Mouse (Mus musculus) olfactory bulb, adult 2 months (tissue): Measurements from ENCODE around the gene Ogn. TPM values are rescaled to one million over a fixed set of nuclear protein-coding genes. Genes with fewer than 3 reads are reported as not detected.
"Not testable (repeated sequence)": the region's sequence is repeated elsewhere in the genome, so short reads cannot be mapped to it uniquely, and the experiment has no call there.

Experiments used
- H3K27ac ChIP-seq: fragments of 200-500 bp; 2 replicates; pipeline ENCODE4 v1.5.1; 2012; ENCODE audit warnings: low read depth, low read length; ENCODE audit not compliant: insufficient read depth
- H3K4me1 ChIP-seq: fragments of 200-500 bp; 2 replicates; pipeline ENCODE4 v1.6.1; 2012; ENCODE audit warnings: low read length; ENCODE audit not compliant: control insufficient read depth, insufficient read depth
- H3K4me3 ChIP-seq: fragments of 200-500 bp; 2 replicates; pipeline ENCODE4 v1.5.1; 2012; ENCODE audit warnings: mild to moderate bottlenecking, low read depth, low read length, moderate library complexity; ENCODE audit not compliant: insufficient read depth
- CTCF ChIP-seq: fragments of 200-500 bp; IDR thresholded peaks from 2 replicates; pipeline ENCODE4 v1.5.1; 2012; ENCODE audit warnings: low read depth, mild to moderate bottlenecking, low read length, moderate library complexity; ENCODE audit not compliant: insufficient read depth
- POLR2A ChIP-seq: fragments of 200-500 bp; IDR thresholded peaks from 2 replicates; pipeline ENCODE4 v1.6.1; 2012; ENCODE audit warnings: mild to moderate bottlenecking, low read depth, low read length, moderate library complexity; ENCODE audit not compliant: insufficient read depth
- whole genome bisulfite sequencing: fragments of 180-500 bp; shearing (Covaris S2); methylation state at CpG from one replicate; pipeline ENCODE4 v1.1.7; 2018; 5-methylcytosine and 5-hydroxymethylcytosine counted together
- polyA plus RNA-seq: library from polyadenylated mRNA; stranded (reverse); fragments of >200 nt; gene quantifications from 2 replicates; pipeline ENCODE4 v1.2.4, GENCODE M21; 2012; ENCODE audit warnings: low replicate concordance; ENCODE audit not compliant: missing spikeins, insufficient read depth, insufficient read length

Gene Ogn
- polyA plus RNA-seq: not detected in 2 replicates

DNA sequence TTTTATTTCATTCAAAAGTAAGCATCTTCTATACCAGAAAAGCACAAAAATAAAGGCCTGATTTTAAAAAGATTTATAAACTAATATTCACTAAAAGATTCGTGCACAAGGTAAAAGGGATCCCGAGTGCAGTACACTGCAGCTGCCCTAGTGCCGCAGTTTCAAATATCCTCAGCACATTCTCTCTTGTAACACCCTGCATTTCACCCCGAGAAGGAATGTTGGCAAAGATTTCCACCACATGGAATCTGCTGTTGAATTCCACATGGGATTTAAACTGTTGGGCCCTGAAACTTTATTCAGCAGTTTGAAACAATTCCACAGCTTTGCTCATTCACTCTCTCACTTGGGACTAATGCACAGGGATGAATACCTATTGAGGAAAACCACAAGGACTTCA, at the start of gene Ogn:
Ogn (plus strand) TSS at position 333 of the 400 bp plus-strand sequence.
- no peak within 1 kb of the TSS for H3K27ac ChIP-seq
- 60% methylated on average over 4 of the region's 4 CpGs for WGBS
- H3K4me1 ChIP-seq: no peaks in the 10 kb centered on the region
- no peak within 1 kb of the TSS for H3K4me3 ChIP-seq
- TF ChIP-seq POLR2A: no peak
- TF ChIP-seq CTCF: no peak

DNA sequence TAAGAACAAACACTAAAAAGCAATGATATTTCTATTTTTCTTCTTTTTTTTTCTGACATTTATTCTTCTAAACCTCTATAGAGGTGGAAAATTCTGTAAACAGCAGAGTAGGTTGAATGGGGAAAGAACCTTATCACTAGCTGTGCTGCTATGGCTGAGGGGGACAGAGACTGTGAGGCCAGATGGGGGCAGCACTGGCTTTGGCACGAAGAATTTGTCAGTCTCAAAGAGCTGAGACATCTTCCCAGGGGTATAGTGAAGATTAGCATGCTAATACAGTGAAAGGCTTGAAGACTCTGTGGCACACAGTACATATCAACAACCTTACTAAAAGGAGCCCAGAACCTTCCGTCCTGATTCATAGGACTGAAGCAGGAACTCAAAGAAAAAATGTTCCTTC, 48.7 kb upstream of the Ogn start:
- Histone ChIP-seq H3K27ac (no peak overlapping the region), H3K4me3 (no peak overlapping the region), H3K4me1 (no peaks in the 10 kb centered on the region)
- 47% methylated on average over 2 of the region's 2 CpGs for WGBS
- TF ChIP-seq CTCF (no peak), POLR2A (no peak)

DNA sequence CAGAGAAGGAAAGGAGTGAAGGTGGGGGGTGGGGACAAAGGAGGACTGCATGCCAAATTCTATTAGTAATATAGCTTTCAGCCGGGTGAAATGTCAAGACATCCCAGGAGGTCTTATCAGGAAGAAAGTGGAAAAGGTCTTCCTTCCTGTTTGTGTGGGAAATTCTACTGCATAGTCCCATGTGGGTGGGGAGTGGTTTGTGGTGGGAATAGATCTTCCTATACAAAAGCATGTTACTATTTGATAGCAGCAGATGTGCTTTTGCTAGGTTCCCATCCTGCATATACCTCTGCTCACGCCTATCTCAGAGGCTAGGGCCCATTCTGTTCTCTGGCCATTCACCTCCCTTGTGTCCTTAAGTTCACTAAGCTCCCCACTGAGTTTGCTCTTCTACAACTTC, 47.0 kb upstream of the Ogn start:
- Histone ChIP-seq H3K4me3 (no peak overlapping the region), H3K4me1 (no peaks in the 10 kb centered on the region), H3K27ac (no peak overlapping the region)
- TF ChIP-seq POLR2A (no peak), CTCF (no peak)
- WGBS: 74% methylated on average over 2 of the region's 2 CpGs

DNA sequence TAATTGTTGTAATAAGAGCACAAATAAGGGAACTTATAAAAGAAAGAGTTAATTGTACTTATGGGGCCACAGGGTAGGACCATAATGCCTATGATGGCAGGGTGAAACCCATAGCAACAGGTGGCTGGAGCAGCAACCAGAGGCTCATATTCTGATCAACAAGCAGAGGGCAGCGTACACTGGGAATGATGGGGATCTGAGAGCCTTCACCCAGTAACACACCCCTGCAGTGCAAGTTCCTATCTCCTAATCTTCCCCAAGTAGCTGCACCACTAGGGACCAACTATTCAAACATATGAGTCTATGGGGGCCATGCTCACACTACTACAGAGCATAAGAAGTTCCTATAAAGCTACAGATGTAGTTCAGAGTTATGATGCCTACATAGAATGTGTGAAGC, 43.5 kb upstream of the Ogn start:
- Histone ChIP-seq H3K4me3 (no peak overlapping the region), H3K27ac (no peak overlapping the region), H3K4me1 (no peaks in the 10 kb centered on the region)
- WGBS: 96% methylated on average over 1 of the region's 1 CpGs
- no peak for TF ChIP-seq CTCF
- no peak for TF ChIP-seq POLR2A

- TF ChIP-seq CTCF (no peak), POLR2A (no peak)
- no peak overlapping the region for H3K27ac ChIP-seq
- H3K4me3 ChIP-seq: no peak overlapping the region
- H3K4me1 ChIP-seq: no peaks in the 10 kb centered on the region
- WGBS: 75% methylated on average over 3 of the region's 3 CpGs
These were observed 37.5 kb upstream of the Ogn start for GRCm38 (mm10) chr13:49570371-49570770.

GRCm38 (mm10) chr13:49571418-49571817, 36.4 kb upstream of the Ogn start:
- TF ChIP-seq CTCF: no peak
- TF ChIP-seq POLR2A: no peak
- no peaks in the 10 kb centered on the region for H3K4me1 ChIP-seq
- no peak overlapping the region for H3K4me3 ChIP-seq
- WGBS: 89% methylated on average over 2 of the region's 2 CpGs
- no peak overlapping the region for H3K27ac ChIP-seq

DNA sequence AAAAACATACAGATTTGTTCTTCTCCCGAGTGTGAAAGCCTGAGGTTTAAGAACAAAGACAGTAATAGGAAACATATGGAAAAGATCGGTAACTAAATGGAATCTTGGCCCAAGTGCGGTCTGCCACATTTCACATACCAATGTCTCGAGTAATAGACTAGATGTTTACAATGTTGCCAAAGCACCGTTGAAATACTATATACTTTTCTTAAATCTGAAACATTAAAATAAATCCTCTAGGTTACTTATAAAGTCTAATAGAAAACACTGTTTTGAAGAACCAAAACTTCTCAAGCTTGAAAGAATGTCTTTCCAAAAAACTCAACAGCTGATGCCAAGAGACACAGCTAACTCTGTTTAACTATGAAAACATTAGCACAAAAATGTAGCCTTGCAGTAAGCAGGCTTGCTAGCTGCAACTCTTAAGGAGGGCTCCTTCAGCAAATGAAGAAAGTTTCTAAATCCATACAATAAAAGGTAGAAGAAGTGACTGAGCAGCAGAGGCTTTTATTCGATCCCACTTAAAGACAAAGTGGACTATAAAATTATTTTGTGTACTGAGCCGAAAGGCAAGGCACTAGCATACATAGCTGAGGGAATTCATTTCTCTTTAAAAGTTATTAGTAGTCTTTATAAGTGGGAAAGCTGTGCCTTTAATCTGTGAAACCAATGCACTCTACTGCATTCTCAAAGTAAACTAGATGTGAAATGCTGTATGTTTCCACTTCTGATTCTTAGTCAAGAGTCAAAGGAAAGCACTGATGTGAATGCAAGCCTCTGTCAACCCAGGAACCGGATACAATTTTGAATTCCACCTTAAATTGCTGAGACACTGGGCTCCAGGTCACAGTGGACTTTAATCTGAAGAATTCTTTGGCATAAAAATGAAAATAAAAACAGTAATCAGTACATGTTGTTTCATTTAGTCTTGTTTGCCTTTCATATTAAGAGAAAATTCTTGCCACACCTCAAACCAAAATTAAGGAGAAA, 26.0 kb upstream of the Ogn start, which contains the start of gene Omd:
Omd (plus strand) TSS at position 922 of the 990 bp plus-strand sequence.
- 51% methylated on average over 8 of the region's 8 CpGs for WGBS
- TF ChIP-seq POLR2A (no peak), CTCF (no peak)
- no peaks in the 10 kb centered on the region for H3K4me1 ChIP-seq
- no peak within 1 kb of the TSS for H3K4me3 ChIP-seq
- no peak within 1 kb of the TSS for H3K27ac ChIP-seq

GRCm38 (mm10) chr13:49583859-49584258, 24.0 kb upstream of the Ogn start:
- no peak overlapping the region for H3K4me3 ChIP-seq
- TF ChIP-seq CTCF: no peak
- no peak for TF ChIP-seq POLR2A

DNA sequence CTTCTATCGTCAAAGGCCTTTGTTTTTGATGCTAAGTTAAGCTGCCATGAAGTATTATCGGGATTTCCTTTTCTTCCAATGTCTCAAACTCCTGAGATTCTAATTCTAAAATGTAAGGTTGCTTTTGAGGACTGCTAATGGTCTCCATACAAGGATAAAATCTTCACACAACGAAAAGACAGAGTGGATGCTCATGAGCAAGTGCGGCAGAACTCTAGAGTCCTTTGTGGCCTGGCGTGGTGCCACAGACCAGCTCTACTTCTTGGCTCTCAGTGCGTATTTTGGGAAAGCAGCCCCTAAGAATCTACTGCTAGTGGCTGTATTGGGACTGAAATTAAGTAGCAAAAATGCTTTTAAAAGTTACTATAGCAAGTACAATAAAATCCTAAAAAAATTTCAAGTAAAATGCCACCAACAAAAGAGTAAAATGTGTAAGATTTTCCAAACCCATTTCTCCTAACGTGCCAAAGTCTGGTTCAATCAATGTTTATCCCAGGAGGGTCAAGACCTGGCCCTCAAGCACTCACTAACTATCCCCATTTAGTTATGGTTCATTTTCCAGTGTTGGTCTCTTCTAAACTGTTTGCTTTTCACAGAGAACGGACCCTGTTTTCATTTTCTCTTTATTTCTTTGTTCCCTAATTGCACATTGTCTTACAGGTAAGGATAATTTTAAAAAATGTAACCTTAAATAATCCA, 23.4 kb upstream of the Ogn start:
- TF ChIP-seq POLR2A (no peak), CTCF (no peak)
- Histone ChIP-seq H3K27ac (no peak overlapping the region), H3K4me3 (no peak overlapping the region), H3K4me1 (no peaks in the 10 kb centered on the region)
- WGBS: 69% methylated on average over 8 of the region's 8 CpGs

More at GRCm38 (mm10) chr13:49583859-49584258, 24.0 kb upstream of the Ogn start:
- Histone ChIP-seq H3K4me1 (no peaks in the 10 kb centered on the region), H3K27ac (no peak overlapping the region)

GRCm38 (mm10) chr13:49586062-49586461, 21.8 kb upstream of the Ogn start:
- Histone ChIP-seq H3K4me3 (no peak overlapping the region), H3K27ac (no peak overlapping the region), H3K4me1 (no peaks in the 10 kb centered on the region)
- 73% methylated on average over 6 of the region's 6 CpGs for WGBS
- TF ChIP-seq CTCF (no peak), POLR2A (no peak)

DNA sequence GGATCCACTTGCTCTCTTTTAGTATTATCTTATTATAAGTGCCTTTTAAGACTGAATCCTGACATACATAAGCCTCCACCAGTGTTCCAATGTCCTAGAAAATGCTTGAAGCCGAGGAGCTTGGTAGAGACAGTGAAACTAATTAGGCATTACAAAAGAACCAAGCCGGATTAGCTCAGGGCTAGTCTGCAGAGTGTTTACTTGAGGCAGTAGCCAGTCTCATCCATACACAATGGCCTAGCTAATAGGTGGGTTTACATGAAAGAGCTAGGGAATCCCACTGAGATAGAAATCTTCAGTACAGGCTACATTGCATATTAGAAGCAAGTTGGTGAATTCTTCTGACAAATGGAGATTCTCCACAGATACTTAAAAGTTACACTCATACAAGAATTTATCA, 5.3 kb upstream of the Ogn start:
- not testable (repeated sequence) for H3K4me1 ChIP-seq, H3K4me3 ChIP-seq, H3K27ac ChIP-seq
- WGBS: 52% methylated on average over 2 of the region's 2 CpGs
